Mouse (Mus musculus) regulatory T cell (primary cell): ENCODE measurements around the gene Clstn2.

ENCODE experiments used
- in situ Hi-C: fragments of 300-600 bp; cut with MboI, MseI; formaldehyde crosslinking; loops from one replicate; pipeline ENCODE4 v1.15.1; 2025; ENCODE audit warnings: high pct_unique_total_duplicates

The Clstn2 gene

DNA sequence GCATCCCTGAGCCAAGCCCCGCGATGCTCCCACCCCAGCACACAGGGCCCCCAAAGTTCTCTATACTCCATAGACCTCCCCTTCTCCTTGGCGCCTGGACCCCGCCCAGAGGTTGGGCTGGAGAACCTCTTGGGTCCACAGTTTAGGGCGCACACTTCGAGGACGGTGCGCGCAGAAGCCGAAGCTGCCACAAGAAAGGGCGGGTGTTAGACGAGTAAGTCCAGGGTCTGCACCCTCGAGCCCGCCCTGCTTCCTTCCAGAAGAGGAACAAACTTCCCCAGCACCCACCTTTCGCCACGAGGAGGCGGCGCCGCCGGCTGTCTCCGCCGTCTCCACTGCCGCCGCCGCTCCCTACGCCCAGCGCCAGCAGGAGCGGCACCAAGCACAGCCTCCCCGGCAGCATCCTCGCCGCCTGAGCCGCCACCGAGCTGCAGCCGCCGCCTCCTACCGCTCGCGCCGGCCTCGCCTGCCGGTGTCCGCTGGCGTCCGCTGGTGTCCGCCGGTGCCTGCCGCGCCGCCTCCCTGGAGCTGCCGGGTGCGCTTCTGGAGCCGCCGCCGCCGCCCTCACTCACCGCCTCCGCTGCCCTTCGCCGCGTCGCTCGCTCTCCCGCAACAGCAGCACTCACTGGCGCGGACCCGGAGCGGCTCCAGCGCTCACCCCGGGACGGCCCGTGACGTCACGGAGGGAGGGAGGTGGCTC lies at the start of gene Clstn2:
Gene Clstn2, minus strand, starts transcription at position 609 of the 700 bp plus-strand sequence.
- in situ Hi-C loops = no loop called here

DNA sequence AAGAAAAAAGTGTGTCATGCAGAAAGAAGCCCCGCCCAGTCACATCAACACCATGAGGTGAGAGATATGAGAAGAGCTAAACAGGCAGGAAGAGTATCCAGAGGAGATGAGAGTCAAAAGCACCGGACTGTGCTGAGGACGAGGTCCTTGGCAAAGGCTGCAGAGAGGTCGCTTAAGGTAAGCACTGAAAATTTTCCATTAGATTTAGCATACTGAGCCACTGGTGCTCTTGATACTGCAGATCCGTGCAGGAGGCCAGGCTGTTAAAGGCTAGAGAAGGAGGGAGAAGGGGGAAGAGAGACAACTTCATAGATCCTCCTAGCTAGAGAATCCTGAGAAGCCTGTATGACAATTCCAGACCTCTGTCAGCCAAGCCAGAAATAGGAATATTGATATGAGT lies 34.8 kb upstream of the Clstn2 start:
- in situ Hi-C loops = no loop called here

DNA sequence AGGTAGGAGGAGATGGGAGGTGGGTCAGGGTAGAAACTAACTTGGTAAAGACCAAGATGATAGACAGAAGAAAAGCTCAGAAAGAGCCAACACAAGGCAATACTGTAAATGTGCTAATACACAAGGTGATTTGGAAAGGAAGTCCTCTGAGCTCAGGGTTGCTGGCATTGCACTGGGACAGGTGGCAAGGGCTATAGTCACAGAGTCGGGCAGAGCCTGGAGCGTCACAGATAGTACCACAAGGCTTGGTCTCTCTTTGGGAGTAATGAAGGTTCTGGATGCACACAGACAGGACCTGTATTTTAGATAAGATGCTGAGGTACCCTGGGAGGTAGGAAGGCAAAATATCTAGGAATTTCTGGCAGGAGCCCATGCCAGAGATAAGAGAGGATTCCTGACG lies 28.7 kb upstream of the Clstn2 start:
- in situ Hi-C loops = no loop called here

DNA sequence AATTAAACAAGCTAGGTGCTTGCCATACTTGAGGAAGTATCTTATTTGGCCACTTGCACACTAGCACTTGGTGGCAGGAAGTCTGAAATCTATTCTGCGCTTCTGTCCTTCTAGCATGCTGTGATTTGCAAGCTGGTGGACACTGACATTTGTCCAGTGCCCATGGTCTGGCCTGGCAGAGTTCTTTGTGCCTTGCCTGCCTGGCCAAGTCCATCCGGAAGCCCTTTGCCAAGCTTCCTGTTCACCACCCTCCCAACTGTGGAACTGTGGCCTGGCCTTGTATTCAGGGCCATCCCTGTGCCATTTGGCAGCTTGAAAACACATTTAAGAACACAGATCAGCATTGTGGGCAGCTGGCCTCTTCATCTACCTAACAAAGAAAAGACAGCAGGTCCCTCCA lies 24.3 kb upstream of the Clstn2 start:
- in situ Hi-C loops = no loop called here

DNA sequence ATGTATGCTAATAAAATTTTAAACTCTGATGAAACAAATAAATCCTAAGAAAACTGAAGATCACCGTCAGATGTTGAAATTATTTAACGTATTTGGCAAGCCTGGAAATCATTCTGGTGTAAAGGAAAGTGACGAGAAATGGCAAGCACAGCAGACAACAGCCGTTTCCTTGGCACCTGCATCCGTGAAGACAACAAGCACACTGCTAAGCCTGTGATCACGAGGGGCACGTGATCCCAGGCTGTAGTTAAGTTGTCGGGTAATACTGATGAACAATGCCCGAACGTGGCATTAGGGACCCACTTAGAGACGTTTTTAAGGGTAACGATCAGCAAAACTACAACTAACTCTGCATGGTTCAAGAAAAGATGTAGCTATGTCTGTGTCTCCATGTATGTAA lies 18.4 kb upstream of the Clstn2 start:
- in situ Hi-C loops = no loop called here

DNA sequence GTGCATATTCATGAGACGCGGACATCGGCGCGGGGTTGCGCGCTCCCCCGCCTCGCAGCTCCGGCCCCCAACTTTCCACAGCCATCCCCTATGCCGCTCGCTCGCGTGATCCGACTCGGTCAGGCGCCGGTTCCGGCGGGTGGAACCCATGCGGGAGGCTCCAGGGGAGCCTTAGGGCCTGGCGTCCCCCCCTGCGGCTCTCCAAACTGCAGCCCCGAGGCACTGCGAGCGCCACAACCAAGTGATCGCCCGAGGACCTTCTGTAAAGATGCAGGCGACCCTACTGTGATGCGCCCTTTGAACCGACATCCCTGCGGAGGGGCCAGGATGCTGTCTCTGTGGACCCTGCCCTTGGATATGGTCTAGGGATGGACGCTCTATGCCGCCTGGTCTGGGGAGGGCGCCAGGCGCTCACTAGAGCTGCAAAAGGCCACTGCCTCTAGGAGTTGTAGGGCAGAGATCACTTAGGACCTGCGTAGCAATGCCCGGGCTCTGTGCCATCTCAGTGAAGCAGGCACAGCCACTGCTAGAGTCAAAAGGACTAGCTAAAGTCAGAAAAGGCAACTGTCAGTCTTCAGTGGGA lies 383 bp upstream of the Clstn2 start:
- in situ Hi-C loops = no loop called here

DNA sequence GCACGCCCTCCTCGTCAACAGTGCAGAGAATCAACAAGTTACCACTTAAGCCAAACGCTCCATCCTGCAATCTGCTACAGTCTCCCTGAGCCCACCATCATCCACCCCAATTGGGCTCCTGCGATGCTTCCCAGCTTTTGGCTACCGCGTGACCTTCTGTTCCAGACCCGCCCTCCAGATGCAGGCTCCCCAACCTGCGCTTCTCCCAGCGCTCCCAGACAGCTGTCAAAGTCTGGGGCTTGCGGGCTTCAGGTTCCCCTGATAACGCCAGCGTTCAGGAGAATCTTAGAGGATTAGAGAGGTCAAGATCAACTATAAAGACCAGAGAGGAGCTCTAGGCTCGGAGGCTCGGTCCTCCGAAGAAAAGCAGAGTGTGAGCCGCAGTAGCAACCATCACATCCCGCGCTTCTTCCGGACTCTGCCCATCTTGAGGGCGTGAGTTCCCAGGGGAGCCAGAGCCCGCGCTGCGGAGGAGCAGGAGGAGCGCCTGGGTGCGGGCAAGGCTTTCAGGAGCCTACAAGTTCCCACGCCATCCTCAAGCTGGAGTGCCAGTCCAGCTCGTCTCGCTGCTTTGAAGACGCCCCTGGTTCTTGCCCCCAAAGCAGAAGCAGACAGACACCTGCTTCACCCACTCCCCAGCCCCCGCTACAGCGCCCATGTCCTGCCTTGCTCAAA lies 946 bp downstream of the Clstn2 start:
- in situ Hi-C loops = no loop called here

DNA sequence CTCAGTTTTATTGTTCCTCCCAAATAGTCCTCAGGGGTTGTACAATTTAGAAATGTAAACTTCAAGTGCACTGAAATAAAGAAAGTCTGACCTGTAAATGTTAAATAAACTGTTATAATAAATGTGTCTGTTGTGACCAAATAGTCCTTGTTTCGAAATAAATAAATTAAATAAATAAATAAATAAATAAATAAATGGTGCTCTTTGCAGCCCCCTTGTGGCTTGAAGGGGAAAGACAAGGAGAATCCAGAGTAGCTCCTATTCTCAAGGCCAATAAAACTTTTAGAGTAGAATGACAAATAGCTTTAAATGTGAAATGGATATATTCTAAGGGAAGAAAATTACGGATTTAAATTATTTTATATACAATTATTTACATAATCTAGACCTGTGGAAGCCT lies 2.3 kb downstream of the Clstn2 start:
- in situ Hi-C loops = no loop called here

DNA sequence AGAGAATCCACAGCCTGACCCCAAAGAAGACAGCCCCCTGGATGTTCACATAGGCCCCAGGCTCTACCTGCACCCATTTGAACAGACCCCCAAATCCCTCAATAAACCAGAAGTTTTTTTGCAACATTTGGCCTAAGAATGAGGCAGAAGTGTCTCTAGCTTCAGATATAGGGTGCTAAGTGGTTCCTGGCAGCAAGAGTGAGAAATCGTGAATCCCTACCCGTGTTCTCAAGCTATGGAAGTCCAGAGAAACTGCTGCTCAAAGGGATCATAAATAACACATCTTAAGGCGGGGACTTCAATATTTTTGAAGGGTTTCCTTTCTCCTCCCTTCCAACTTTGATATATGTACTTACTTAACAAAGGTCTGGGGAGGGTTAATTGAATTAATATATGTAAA lies 7.4 kb downstream of the Clstn2 start:
- in situ Hi-C loops = no loop called here

DNA sequence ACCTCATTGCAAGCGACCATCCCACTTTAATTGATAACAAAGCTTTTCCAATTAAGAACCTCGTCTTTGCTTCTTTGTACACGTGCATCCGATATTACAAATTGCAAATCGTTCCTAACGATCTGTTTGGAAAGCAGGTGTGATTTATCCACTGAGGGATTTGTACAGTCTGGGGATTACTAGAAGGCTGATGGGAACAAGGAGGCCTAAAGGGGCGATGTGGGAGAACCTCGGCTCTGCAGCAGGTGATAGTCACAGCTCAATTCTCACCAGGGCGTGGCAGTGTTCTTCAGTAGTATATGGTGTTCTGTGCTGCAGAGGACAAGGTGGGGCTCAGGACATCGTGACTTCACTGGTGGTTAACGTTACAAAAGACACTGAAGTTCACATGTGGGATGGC lies 9.9 kb downstream of the Clstn2 start:
- in situ Hi-C loops = no loop called here

DNA sequence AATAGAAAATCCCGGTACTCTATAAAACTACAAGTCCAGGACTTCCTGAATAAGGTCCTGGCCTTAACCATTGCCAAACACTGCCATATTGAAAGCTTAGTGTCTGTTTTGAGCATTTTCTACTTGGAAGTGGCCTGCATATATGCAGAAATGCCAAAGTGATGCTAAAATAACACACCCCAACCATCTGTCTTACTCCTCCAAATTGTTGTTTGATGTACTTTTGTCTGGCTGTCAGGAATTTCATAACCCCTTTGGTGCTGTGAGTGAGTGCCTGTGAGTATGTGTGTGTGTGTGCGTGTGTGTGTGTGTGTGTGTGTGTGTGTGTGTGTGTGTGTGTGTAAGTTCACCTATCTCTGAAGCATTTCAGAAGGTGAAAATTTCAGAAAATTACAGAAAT lies 13.1 kb downstream of the Clstn2 start:
- in situ Hi-C loops = no loop called here

DNA sequence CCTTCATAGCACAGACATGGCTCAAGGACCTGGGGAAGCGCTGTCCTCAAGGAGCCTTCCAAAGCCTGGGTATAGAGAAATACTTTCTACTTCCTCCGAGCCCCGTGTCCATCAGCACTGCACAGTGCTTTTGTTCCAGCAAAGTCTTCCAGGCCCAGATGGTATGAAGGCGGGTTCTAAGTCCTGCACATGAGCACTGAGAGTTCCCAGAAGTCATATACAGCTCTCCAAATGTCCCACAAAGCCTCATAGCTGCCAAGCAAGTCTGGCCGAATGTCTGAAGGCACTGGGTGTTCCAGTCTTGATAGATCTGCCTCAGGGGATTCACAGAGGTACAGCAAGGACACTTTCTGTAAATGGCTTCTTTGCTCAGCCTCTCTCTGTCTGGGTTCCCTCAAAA lies 14.3 kb downstream of the Clstn2 start:
- in situ Hi-C loops = no loop called here

DNA sequence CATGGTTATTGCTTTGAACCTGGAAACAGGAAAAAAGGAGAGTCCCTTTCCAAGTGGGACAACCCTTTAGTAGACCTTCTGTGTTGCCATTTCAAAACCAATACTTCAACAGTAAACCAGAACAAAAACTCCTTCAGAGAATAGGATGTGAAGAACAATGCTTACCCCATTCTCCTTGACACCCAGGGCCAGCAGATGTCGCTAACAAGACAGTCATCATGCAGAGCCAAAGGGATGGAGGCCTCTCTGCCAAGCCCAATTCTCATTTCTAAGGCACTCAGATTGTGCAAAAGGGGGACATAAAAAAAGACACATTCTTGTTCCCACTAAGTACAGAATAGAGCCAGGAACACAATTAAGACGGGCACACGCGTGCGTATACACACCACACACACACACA lies 16.4 kb downstream of the Clstn2 start:
- in situ Hi-C loops = no loop called here

DNA sequence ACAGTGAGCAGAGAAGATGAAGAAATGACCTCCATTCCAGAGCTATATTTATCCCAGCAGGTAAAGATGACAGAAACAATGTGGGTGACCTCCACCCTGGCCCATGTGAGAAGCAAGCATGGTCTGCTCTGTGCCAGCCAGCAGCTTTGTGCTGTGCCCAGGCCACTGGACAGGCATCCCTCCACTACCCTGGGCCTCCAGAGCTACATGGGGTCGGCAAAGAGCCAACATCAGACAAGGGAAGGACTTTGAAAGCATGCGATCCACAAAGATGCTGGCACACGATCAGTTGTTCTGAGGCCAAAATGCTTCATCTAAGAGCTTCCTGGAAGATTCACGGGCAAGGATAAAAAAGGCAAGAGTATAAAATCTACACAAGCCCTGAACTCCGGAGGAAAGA lies 36.6 kb downstream of the Clstn2 start:
- in situ Hi-C loops = no loop called here

DNA sequence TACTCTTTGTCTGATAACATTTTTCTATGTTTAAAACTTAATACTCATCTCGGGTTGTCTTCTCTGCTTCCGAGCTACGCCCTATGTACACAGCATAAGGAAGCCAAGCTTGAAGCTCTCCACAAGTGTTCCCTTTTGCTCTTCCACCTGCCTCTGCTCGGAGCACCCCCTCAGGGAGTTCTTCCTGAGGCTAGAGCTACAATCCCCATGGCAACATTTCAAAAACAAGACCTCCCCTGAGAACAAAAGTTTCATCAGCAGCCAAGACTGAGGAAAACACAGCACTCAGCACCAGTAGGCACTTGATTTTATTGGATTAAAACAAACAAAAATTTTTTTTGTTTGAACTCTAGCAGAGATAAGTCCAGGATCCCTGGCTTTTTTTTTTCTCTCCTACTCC lies 37.3 kb downstream of the Clstn2 start:
- in situ Hi-C loops = no loop called here

DNA sequence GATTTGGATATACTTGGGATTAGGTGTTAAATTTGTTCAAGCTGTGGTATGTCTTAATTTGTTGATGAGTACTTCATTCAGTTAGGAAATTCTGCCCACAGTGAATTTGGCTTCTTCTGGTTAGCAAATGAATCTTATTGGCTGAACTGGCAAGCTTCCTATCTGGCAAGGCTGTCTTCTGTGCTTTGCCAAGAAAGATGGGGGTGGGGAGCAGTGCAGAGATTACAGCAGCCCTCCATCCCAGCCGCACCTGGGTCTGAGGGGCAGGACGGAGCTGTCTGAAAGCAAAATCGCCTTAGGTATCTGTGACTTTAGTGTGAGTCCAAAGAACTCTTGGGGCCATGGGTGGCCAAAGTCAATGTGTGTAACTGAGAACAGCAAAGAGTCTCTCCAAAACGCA lies 40.9 kb downstream of the Clstn2 start:
- in situ Hi-C loops = no loop called here

DNA sequence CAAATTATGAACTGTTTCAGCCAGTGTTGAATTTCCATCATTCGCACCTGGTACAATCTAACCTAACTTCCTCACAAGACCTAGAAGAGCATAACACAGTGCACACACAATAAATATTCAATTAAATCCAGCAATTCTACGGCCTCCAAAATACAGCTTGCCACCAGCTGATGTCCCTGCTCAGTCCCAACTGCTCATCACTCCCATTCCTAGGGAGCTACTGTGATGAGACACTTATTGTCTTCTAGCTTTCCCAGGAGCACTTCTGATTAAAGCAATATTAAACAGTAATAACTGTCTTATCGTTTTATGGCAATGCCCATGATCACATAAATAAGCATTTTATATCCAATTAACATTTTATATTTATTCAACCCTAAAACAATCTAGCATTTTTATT lies 55.6 kb downstream of the Clstn2 start:
- in situ Hi-C loops = no loop called here

DNA sequence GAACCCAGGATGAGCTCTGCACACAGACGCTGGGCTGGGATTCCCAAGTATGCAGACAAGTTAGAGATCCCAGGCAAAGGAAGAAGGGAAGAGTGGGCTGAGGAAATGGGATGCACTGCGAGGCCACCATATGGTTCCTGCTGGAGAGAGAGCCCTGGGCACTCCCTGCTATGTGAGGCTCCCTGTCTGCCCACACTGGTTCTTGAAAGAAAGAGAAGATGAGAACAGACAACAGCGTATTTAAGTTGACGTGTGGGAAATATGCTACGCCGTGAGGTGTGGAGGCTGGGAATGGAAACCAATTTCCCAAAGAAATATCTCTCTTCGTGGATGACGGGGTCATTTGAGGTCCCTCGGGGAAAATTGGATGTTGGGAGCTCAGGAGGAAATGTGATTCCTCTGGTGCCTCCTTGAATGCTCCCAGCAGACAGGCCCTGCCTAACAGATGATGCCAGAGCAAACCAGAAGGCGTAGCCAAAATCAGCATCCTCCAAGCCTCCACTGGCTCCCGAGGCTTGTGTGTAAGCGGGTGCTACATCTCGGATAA lies 58.1 kb downstream of the Clstn2 start:
- in situ Hi-C loops = no loop called here

DNA sequence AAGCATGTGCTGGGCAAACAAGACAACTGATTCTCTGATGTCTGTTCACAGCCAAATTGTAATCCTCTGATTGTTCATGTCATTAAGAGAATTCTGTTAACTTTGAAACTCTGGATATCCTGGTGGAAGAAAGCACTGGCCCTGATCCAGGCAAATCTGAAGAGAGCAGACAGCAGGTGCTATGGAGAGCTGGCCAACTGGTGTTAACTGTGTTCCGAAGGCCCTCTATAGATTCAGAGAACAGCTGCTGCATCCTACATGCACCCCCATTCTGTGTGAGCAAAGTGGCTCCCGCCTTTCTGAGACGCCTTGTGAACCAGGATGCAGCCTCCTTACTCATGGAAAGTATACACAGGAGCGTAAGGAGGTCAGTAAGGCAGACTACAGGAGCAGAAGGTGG lies 66.3 kb downstream of the Clstn2 start:
- in situ Hi-C loops = no loop called here

DNA sequence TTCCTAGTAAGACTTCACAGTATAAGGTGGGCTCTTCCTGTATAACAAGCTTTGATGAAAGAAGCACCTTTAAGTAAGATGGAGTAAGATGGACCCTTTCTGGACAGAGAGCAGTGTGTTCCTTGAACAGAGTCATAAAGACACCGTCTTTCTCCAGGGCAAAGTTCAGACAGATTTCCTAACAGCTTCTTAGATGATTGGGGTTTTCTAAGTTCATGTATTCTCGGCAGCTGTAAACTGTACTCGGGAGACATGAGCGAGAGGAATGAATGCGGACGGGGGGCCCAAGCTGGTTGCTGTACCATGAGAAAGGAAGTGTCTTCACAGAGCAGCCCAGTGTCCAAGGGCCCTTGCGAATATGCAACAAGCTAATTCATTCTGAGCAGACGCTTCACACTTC lies 75.5 kb downstream of the Clstn2 start:
- in situ Hi-C loops = no loop called here

DNA sequence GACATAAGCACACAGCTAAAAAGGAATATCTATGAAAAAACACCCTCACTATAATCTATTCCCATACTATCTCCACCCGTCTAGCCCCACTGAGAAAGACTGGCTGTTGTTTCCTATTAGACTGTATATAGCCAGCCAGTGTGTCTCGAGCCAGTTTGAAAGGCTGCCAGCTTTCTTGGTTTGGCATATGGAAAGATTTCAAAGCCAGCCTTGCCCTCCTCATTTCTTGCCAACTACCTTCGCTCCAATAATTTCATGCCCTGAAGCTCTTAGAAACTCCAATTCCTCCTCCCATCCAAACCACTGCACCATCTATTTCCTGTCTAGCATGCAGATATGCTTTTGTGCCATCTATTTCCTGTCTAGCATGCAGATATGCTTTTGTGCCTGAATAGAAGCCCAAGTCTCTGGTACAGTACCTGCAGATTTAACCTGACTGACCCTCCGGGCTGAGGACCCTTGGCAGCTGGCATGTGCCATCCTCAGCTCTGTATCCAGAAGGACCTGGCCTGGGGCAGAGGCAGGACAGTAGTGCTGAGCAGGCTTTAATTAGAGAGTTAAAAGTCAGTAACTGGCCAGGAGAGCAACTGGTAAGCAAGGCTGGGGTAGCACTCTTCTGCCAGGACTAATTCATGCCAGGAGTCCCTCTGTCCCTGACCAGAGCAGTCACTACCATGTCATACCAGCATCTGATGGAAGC lies 76.4 kb downstream of the Clstn2 start:
- in situ Hi-C loops = no loop called here

DNA sequence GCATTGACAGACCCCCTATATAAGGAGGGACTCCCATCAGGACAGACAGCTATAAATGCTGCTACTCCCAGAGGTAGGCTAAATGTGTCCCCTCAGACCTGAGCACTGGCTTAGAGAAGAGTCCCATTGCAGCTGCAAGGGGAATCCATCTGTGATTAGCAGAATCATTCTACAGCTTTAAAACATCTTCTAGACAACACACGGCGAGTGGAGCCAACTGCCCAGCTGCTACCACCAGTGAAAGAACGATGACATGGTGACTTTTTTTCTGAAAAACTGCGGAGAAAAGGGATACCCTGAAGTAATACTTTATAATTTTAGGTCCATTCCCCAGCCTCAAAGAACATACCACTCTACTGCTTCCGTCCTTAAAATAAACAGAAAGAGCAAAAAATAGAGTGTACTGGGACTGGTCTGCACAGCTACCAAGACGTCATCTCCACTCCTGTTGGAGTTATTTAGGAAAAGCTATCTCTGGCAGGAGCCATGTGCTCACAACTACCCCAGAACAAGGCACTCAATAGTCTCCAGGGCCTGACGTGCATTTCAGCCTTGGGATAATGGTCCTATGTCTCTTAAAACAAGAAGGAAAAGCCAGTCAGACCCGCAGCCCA lies 79.1 kb downstream of the Clstn2 start:
- in situ Hi-C loops = no loop called here
